Mouse (Mus musculus): ENCODE data around the gene Efnb3.

Efnb3 gene

DNA sequence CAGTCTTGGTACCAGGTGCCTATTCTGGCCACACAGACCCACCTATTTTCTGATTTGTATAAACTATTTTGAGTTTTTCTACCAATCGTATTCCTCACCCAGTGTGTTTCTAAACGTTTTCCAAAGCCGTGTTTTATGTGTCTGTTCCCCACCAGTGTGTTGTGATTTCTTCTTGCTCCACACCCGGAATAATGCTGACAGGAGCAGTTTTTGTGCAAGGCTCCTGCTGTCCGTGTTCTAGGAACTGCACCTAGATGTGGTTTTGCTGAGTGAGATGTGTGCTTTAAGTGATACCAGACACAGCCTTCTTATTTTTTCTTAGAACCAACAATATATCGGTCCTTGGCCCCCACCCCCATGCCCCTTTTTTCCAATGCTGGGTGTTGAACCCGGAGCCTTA lies 24.0 kb upstream of the Efnb3 start:
- DNase-seq (ENCODE audit: extremely low spot score, low read depth, low spot score): no peak

DNA sequence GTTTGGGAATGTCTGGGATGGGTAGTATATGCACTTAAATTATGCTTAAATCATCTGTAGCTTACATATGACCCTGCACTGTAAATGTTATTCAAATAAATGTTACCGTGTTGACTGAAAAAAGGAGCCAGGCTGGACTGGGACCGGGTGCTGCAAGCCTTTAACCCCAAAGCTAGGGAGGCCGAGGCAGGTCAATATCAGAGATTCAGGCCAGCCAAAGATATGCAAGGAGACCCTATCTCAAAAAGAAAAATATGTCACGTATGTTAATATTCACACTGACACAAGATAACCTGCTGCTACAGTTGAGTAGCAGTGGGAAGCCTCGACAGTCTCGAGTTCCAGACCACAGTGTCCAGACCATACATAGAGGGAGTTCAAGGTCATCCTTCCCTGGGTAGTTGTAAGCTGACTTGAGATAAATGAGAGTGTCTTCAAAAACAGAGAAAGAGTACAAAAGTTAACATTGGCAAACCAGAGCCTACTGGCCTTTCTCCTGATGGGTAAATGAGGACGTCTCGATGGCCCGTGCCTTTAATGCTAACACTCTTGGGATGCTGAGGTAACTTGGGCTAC lies 22.3 kb upstream of the Efnb3 start:
- DNase-seq (ENCODE audit: extremely low spot score, low read depth, low spot score): no peak

DNA sequence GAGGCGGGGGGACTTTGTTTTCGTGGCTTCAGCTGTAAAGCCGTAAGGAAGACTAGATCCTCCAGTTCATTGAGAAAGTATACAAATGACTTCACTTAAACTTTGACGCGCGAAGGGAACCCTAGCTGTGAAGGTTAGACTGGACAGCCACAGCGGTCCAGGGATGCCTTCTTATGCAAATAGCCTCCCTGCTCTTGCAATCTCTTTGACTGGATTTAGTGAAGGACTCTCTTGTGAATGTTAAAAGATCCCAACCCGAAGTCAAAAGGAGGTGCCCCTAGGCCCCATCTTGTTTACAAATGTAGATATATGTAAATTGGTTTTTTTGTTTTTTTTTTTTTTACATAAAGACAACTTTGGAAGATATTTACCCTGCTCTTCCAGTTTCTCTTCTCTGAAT lies 21.8 kb upstream of the Efnb3 start:
- DNase-seq (ENCODE audit: extremely low spot score, low read depth, low spot score): no peak

DNA sequence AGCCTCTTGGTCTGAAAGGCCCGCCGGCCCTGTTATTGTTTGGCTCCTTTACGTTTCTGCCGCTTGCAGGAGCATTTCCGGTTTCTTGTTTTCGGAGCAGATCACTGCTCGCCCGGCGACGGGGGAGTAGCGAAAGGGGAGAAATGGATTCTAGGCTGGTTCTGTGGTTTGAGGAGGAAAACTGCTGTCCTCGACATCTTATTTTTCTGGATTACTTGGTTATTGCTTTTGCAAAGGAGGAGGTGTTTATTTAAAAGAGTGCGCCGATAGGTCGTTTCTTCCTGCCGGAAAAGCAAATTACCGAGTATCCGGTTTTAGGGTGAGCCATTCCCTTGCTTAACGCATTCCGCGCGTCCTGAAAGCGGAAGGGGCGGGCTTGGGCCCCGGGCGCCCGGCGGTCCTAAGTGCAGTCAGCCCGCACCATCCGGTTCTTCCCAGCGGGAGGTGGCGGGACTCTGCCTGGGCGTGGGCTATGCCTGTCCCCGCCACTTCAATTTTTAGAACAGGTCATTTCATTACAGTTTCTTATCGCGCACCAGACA lies 21.2 kb upstream of the Efnb3 start:
- DNase-seq (ENCODE audit: extremely low spot score, low read depth, low spot score): peak; percentile 89

DNA sequence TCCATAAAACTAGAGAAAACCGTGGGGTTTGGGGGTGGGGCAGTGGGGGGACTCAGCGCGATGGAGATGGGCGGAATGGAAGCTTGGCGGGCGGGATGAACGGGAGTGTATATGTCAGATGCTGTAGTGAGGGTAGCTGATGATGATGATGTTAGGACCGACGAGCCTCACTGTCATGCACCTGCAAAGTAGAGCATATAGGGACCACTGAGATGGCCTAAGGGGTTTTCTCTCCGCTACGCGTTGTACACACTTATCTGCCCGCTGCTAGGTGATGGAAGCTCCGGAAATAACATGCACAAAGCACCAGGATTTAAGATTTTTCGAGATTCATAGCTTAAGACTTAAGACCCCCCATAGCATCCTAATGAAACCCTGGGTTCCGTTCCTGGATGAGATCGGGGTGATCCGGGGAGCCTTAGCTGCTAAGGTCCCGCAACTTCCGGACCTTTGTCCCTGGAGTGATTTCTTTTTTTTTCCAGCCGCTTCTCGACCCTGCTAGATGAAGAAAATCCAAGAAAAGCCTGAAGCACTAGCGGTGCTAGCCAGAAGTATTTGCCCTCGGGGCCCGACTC lies 20.7 kb upstream of the Efnb3 start:
- no peak for DNase-seq (ENCODE audit: extremely low spot score, low read depth, low spot score)

DNA sequence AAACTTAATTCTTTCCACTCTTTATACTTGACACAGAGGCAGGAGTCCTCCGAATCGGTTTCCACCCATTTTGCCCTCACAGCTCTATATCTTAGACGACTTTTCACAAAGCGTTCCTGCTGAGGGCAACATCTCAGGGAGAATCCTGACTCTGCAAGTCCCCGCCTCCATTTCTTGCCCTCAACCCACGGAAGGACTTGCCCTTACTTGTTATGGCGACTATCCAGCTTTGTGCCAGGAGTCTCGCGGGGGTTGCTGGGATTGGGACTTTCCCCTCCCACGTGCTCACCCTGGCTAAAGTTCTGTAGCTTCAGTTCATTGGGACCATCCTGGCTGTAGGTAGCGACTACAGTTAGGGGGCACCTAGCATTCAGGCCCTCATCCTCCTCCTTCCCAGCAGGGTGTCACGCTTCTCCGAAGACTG lies 20.1 kb upstream of the Efnb3 start, which contains the start of the genes Wrap53 and Trp53:
Wrap53 (minus strand) TSS at position 165 of the 424 bp plus-strand sequence.
Trp53 (plus strand) TSS at position 269 of the 424 bp plus-strand sequence.
- DNase-seq (ENCODE audit: extremely low spot score, low read depth, low spot score): peak; percentile 90

DNA sequence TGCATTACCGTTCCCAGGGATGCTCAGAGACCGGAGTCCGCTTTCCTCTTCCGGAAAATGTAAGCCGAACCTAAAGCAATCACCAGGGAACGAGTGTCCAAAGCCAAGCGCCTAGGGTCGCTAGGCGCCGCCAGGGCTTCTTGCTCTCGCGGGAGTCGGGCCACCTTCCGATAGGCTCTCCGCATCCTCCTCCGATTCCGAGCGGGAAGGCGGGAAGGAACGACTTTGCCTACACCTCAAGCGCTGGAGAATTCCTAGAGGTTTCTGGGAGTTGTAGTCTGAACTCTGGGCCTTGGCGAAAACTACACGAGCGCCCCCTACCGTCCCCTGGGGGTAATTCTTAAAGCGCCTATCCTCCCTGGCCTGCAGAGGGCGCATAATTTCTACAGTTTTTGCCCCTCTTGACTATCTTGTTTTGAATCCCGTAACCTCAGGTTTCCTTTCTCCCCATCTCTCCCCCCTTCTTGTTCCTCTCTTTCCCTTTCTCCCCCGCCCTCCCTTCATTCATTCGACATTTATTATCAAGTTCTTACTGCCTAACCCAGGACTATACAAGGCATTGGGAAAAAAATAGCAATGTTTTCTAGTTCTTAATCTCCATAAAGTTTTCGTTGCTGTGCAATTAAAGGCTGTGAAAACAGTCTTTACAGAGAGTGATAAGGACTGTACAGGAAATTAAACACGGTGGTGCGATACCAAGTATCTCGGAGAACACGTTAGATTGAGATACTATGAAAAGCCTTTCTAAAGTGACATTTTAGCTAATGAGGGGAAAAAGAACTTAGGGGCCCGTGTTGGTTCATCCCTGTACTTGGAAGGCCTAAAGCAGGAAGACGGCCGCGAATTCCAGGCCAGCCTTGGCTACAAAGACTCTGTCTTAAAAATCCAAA lies 19.4 kb upstream of the Efnb3 start:
- DNase-seq (ENCODE audit: extremely low spot score, low read depth, low spot score): peak; percentile 99

DNA sequence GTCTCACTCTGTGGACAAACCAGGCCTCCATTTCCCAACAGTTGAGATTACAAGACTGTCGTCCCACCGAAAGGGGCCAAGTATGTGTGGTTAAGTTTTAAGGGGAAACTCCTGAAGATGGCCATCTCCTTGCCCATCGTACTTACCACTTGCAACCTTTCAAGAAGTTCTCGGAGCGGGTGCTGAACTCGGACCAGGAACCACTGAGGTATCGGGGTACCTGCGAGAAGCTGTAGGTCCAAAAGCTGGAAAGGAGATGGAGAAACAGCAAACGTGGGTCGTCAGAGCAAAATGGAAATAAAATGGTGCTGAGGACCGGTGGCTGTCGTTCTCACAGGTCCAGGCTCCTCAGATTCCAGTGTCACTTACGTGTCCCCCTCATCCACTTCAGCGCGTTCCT lies 18.3 kb upstream of the Efnb3 start:
- no peak for DNase-seq (ENCODE audit: extremely low spot score, low read depth, low spot score)

DNA sequence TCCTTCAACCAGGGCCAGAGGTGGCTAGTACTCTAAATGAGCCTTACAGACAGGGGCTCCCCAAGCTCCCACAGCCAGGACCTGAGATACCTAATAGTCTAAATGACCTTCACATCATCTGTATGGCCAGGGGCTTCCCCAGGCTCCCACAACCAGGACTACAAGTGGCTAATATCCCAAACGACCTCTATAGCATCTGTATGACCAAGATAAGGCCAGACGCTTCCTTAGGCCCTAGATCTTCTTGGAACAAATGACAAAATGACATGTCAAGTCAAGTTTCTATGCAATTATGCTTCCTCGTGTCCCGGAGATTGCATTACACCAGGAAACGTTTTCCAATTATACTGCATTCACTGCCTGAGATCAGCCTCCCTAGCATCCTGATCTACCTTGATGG lies 16.3 kb upstream of the Efnb3 start:
- DNase-seq (ENCODE audit: extremely low spot score, low read depth, low spot score): no peak

DNA sequence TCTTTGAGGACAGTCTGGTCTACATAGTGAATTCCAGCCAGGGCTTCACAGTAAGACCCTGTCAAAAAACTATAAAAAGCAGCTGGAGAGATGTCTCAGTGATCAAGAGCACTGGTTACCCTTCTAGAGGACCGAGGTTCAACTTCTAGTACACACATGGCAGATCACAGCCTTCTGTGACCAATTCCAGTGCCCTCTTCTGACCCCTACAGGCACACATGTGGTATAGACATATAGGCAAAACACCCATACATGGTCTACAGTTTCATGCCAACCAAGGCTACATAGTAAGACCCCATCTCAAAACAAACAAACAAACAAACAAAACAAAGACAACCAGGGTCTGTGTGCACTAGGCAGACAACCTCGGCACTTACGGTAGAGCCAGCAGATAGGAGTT lies 15.2 kb upstream of the Efnb3 start:
- DNase-seq (ENCODE audit: extremely low spot score, low read depth, low spot score): no peak

DNA sequence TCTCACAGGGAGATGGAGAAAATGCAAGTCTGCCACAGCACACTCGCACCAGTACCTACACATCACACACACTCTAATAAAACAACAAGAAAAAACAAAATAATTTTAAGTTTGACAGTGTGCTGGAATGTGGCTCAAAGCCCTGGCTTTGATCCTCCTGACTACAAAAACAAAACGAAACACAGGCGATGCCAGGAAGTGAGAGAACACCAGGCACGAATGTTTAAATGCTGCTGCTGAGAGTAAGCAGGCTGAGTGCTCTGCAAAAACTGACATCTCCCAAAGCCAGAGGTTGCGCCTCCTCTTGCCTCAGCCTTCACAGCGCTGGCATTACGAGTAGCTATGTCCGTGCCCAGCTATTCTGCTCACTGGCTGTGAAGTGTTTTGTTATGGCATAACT lies 5.1 kb upstream of the Efnb3 start:
- no peak for DNase-seq (ENCODE audit: extremely low spot score, low read depth, low spot score)

DNA sequence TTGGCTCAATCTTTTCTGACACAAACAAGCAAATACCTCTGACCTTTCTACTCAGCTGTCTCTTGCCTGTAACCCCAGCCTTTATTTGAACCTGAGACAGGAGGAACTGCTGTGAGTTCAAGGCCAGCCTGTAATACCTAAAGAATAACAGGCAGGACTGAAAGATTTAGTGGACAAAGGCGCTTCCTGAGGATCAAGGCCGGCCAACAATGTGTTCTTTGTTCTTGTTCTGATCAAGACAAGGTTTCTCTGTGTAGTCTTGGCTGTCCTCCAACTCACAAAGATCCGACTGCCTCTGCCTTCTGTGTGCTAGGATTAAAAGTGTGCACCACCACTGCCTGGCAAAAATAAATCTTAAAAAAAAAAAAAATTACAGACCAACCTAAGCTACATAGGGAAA lies 4.4 kb upstream of the Efnb3 start:
- DNase-seq (ENCODE audit: extremely low spot score, low read depth, low spot score): no peak

DNA sequence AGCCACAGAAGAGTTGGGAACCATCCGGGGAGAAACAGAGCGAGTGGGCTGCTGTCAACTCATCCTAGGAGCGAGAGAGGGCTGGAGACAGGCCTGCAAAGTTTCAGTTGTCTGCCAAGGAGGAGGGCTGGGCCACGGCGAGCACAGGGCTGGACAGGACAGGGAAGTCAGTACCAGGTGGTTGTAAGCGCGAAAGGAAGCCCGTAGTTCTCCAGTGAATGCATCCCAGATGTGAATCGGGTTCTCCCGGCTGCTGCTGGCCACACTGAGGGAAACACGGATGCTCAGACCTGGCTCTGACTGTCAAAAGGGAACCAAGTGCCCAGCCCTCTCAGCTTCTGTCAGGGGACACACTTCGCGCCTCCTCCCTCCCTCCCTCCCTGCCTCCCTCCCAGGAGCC lies 3.4 kb upstream of the Efnb3 start:
- DNase-seq (ENCODE audit: extremely low spot score, low read depth, low spot score): no peak

DNA sequence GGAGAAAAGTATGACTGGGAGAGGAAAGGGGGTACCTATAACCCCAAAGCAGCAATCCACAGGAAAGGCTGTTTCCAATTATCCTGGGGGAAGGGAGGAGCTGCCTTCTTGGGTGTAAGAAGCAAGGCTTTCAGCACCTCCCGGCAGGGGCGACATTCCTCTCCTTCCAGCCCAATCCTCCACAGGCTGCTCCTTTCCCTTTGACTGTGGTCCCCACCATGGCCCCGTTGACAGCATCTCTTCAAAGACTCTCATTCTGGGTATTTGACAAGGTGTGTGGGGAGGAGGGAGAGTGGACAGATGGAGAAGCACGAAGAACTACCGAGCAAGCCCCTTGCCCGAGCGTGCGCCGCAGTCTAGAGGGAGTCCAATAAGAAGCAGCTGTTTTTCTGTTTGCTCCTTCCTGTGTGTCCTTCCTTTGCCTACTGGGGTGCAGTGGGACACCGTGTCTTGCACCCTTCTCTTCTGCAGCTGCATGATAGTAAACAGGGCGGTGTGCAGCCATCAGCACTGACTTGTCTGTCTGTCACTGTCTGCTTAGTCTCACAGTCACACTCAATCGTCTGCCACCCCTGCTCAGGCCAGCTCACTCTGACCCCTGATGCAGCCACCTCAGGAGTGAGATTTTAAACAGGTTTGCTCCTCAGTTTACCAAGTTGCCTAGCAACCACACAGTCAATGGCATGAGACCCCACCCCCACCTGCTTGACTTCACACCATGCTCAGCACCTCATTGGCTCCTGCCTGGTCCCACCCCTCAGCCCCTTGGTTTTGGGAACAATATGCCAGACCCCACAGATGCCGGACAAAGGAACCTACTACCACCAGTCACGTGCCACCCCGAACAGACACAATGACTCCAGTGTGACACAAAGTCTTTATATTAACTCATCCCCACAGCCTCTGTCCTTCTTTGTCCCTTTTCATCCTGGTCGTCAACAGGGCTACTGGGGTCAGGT lies 1.2 kb upstream of the Efnb3 start:
- DNase-seq (ENCODE audit: extremely low spot score, low read depth, low spot score): no peak

DNA sequence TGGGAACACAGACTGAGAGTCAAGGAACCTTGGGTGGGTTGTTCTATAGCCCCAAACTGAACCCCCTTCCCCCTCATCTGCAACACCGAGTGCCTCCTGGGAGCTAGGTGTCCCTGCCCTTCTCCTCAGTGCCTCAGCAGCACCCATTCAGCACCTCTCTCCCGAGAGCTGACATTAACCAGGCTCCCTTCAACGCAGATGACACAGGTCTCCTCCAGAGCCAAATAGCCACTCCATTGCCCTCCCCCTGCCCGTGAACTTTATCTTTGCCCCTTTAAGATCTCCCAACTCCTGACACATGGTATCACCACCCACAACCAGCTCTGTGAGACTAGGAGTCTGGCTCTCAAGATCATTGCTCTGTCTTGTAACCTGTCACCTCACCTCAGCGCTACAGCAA lies 822 bp downstream of the Efnb3 start:
- DNase-seq (ENCODE audit: extremely low spot score, low read depth, low spot score): no peak

DNA sequence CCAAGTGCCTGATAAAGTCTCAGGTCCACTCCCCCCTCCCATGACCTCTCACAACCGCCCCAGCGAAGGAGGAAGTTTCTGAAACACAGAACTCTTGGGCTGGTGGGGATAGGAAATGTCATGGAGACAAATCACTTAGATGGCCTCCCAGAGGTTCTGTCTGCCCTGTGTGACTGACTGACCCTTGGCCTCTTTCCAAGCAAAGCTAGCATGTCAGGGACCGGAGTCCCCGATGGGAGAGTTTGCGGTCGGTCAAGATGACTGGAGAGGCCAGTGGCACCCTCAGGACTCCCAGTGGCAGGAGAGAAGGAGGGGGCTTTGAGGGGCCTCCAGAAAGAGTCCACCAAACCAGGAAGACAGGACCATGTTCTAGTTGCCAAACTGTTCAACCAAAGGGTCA lies 1.2 kb downstream of the Efnb3 start:
- no peak for DNase-seq (ENCODE audit: extremely low spot score, low read depth, low spot score)

DNA sequence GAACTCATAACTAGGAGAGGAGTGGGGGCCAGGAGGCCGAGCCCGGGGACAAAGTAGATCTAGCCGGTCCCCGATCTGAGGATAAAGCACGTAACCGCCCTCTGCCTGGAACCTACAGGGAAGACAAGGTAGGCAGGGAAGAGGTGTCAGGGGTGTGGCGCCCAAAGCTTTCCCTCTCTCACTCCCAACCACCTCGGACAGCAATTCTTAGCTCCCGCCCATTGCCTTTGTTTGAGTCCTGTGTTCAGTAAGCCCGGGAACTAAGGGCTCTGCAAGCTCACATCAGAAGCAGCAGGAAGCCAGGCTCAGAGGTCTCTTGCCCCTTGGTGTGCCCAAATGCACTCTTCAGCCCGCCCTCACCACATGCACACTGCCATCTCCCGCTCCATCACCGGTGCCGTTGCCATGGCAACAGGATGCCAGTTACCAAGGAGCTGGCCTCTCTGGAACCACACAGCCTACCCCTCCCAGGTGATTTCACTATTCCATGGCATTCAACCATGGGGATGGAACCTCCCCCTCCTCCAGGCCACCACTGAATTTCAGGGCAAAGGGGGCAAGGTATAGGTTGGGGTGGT lies 2.5 kb downstream of the Efnb3 start:
- no peak for DNase-seq (ENCODE audit: extremely low spot score, low read depth, low spot score)

DNA sequence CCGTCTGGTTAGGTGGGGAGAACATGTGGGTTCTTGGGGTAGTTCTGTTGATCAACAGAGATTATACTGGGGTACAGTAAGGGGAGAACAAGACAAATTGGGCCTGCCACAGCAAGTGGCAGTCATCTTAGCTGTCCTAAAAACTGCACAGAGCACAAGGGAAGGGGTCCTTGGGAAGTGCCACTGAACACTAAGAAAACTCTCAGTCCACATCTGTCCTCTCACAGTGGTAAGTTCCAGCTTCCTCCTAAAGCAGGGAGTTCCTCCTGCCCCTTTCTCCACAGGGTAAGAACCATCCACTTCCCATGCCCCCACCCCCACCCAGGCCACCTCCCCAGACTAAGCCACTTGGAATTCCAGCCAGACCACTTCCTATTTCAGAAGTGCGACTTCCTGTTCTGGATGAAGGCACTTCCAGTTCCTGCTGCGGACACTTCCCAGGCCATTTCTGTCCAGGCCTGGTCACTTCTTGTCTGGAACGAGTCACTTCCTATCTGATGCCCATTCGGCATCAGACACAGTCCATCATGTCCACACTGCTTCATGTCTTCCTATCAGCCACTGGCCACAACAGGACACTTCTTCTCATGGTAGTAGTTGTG lies 5.4 kb downstream of the Efnb3 start:
- DNase-seq (ENCODE audit: extremely low spot score, low read depth, low spot score): no peak

DNA sequence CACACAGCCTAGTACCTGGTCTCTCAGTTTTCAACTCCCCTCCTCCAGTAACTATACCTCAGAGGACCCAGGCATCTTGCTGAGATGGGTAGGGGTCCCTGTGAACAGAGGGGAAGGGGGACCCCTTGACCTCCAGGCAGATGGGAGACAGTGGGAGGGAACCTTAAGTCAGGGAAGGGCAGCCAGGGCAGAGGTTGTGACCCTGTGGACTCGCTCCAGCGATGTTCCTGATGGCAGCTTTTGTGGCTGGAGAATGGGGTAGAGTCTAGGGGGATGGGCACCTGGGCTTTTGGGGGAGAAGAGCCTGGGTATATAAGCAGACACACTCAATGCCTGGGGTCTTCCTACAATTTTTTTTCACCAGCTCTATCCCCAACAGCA lies 6.7 kb downstream of the Efnb3 start:
- no peak for DNase-seq (ENCODE audit: extremely low spot score, low read depth, low spot score)

All from hindlimb bud, embryonic 11.5 days (tissue).